Mouse (Mus musculus) olfactory bulb, adult 2 months (tissue): ENCODE measurements around the gene Nckipsd. TPM values are rescaled to one million over a fixed set of nuclear protein-coding genes. Genes with fewer than 3 reads are reported as not detected.

Source experiments
- H3K27ac ChIP-seq: fragments of 200-500 bp; 2 replicates; pipeline ENCODE4 v1.5.1; 2012; ENCODE audit warnings: low read depth, low read length; ENCODE audit not compliant: insufficient read depth
- H3K4me1 ChIP-seq: fragments of 200-500 bp; 2 replicates; pipeline ENCODE4 v1.6.1; 2012; ENCODE audit warnings: low read length; ENCODE audit not compliant: control insufficient read depth, insufficient read depth
- H3K4me3 ChIP-seq: fragments of 200-500 bp; 2 replicates; pipeline ENCODE4 v1.5.1; 2012; ENCODE audit warnings: mild to moderate bottlenecking, low read depth, low read length, moderate library complexity; ENCODE audit not compliant: insufficient read depth
- CTCF ChIP-seq: fragments of 200-500 bp; IDR thresholded peaks from 2 replicates; pipeline ENCODE4 v1.5.1; 2012; ENCODE audit warnings: low read depth, mild to moderate bottlenecking, low read length, moderate library complexity; ENCODE audit not compliant: insufficient read depth
- POLR2A ChIP-seq: fragments of 200-500 bp; IDR thresholded peaks from 2 replicates; pipeline ENCODE4 v1.6.1; 2012; ENCODE audit warnings: mild to moderate bottlenecking, low read depth, low read length, moderate library complexity; ENCODE audit not compliant: insufficient read depth
- WGBS: fragments of 180-500 bp; shearing (Covaris S2); methylation state at CpG from one replicate; pipeline ENCODE4 v1.1.7; 2018; 5-methylcytosine and 5-hydroxymethylcytosine counted together
- polyA plus RNA-seq: library from polyadenylated mRNA; stranded (reverse); fragments of >200 nt; gene quantifications from 2 replicates; pipeline ENCODE4 v1.2.4, GENCODE M21; 2012; ENCODE audit warnings: low replicate concordance; ENCODE audit not compliant: missing spikeins, insufficient read depth, insufficient read length

Gene Nckipsd
- polyA plus RNA-seq, 1 experiment = not detected

DNA sequence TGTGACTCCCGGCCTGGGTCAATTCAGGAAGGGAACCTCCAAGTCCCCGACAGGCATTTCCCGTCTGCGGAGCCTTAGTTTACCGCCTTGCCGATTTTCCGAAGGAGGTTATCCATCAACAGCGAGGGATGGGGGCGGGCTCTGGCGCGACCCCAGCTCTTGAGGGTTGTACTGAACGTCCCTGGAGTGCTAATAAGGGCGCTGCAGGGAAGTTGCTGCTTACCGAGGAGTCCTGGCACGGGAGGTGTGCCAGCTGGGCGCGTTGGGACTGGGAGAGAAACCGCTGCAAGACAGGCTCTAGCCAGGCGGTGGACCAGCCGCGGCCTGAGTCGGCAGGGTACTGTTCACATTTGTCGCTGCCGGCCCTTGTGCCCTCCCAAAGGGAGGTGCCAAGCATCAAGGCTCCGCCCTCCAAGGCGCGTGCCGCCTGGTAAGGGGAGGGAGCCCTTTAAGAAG is 46.1 kb downstream of the Nckipsd start:
- WGBS = under 1% methylated on average over 28 of the region's 28 CpGs

DNA sequence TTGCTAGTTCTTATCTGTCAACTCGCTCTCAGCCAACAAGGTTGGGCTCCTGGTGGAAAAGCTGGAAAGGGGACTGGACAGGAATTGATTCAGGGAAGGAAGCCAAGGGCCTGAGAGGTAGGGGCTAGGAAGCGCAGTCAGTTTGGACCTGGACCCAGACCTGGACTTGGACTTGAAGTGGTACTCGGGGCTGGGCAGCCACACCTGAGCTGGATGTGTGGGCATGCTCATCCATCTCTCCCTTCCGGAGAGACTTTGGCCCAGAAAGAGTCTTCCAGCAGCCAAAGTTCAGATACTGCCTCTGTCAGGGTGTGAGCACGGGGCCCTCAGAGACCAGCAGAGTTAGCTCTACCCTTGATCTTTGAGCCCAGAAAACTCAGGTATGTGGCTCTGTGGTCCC is 47.2 kb downstream of the Nckipsd start:
- no peak for TF ChIP-seq POLR2A
- TF ChIP-seq CTCF = no peak
- Histone ChIP-seq H3K4me3 (no peak overlapping the region), H3K27ac (no peak overlapping the region), H3K4me1 (peaks cover 34% of the 10 kb centered on the region)
- 68% methylated on average over 5 of the region's 5 CpGs for WGBS

More for the DNA sequence above, 46.1 kb downstream of the Nckipsd start:
- peaks cover 34% of the 10 kb centered on the region for H3K4me1 ChIP-seq
- H3K4me3 ChIP-seq = peak overlapping the region; percentile 96
- TF ChIP-seq CTCF = no peak
- peak; percentile 47 for TF ChIP-seq POLR2A
- H3K27ac ChIP-seq = peak overlapping the region; percentile 58; the same call in 1 of the 2 replicates

DNA sequence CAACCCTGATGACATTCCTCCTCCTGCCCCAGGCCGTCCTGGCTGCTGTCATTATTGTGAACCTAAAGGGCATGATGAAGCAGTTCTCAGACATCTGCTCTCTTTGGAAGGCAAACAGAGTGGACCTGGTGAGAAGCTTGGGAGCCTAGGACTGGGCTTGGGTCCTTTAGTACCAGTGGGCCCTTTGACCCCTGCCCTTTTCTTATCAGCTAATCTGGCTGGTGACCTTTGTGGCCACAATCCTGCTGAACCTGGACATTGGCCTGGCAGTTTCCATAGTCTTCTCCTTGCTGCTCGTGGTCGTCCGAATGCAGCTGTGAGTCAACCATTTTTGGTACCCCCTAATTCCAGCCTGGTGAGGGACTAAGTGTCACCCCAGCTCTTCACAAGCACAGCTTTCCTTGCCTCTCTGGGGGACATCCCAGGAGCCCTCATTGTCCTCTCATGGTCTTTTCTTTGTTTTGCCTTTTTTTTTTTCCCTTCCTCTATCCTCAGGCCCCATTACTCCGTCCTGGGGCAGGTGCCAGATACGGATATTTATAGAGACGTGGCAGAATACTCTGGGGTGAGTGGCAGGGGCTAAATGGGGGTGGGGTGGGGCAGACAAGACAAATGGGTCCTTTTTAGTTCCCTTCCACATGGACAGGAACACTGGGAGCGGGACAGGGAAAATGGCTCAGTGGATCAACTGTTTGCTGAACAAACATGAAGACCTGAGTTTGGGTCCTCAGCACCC is 50.8 kb downstream of the Nckipsd start:
- TF ChIP-seq CTCF = no peak
- TF ChIP-seq POLR2A = no peak
- WGBS = 79% methylated on average over 8 of the region's 8 CpGs
- H3K27ac ChIP-seq = no peak overlapping the region
- peaks cover 9% of the 10 kb centered on the region for H3K4me1 ChIP-seq
- H3K4me3 ChIP-seq = no peak overlapping the region

Other genes starting within 250 kb of the Nckipsd start
- gene Impdh2, start 248.1 kb upstream of the Nckipsd start, polyA plus RNA-seq = not detected in 2 replicates
- not detected in 2 replicates for gene Ndufaf3, start 240.9 kb upstream of the Nckipsd start, polyA plus RNA-seq
- not detected in 2 replicates for gene Dalrd3, start 238.5 kb upstream of the Nckipsd start, polyA plus RNA-seq
- gene Wdr6, start 229.6 kb upstream of the Nckipsd start, polyA plus RNA-seq = 73.0 TPM in 1 of 2 replicates, not detected in the other
- gene P4htm, start 210.7 kb upstream of the Nckipsd start, polyA plus RNA-seq = not detected in 2 replicates
- gene Arih2, start 159.0 kb upstream of the Nckipsd start, polyA plus RNA-seq = not detected in 2 replicates
- not detected in 2 replicates for gene Slc25a20, start 146.3 kb upstream of the Nckipsd start, polyA plus RNA-seq
- gene Prkar2a, start 119.1 kb upstream of the Nckipsd start, polyA plus RNA-seq = not detected in 2 replicates
- not detected in 2 replicates for gene Ip6k2, start 24.6 kb upstream of the Nckipsd start, polyA plus RNA-seq
- gene Celsr3, start 18.0 kb downstream of the Nckipsd start, polyA plus RNA-seq = not detected in 2 replicates
- not detected in 2 replicates for gene Slc26a6, start 44.9 kb downstream of the Nckipsd start, polyA plus RNA-seq
- gene Tmem89, start 106.3 kb downstream of the Nckipsd start, polyA plus RNA-seq = not detected in 2 replicates
- gene Uqcrc1, start 128.3 kb downstream of the Nckipsd start, polyA plus RNA-seq = 636 and 722 TPM in 2 replicates
- gene Col7a1, start 145.2 kb downstream of the Nckipsd start, polyA plus RNA-seq = not detected in 2 replicates
- not detected in 2 replicates for gene Ucn2, start 177.6 kb downstream of the Nckipsd start, polyA plus RNA-seq
- not detected in 2 replicates for gene Pfkfb4, start 183.4 kb downstream of the Nckipsd start, polyA plus RNA-seq
- gene Shisa5, start 230.2 kb downstream of the Nckipsd start, polyA plus RNA-seq = not detected in 2 replicates